Mouse (Mus musculus) small intestine, adult 2 months (tissue): ENCODE data around the gene Man1a.

Experiments
- CTCF ChIP-seq: fragments of 200-500 bp; IDR thresholded peaks from 2 replicates; pipeline ENCODE4 v1.5.1; 2012; ENCODE audit warnings: low read depth, mild to moderate bottlenecking, control low read depth, inconsistent platforms, low read length, moderate library complexity, mixed read lengths; ENCODE audit not compliant: insufficient replicate concordance, insufficient read length; ENCODE audit errors: extremely low read depth
- POLR2A ChIP-seq: fragments of 200-500 bp; IDR thresholded peaks from 2 replicates; pipeline ENCODE4 v1.6.1; 2012; ENCODE audit warnings: low read depth, mild to moderate bottlenecking, control low read depth, inconsistent platforms, low read length, moderate library complexity

GRCm38 (mm10) chr10:54060587-54060986 lies 15.8 kb downstream of the Man1a start:
- no peak for TF ChIP-seq CTCF
- TF ChIP-seq POLR2A, result no peak
